Mouse (Mus musculus) E14TG2a.4 (cell line): Measurements from ENCODE around the gene Nlk.

ENCODE experiments used
- H3K27me3 ChIP-seq: 2 replicates; pipeline ENCODE4 v1.6.1; 2014; ENCODE audit warnings: low read length, control low read depth; ENCODE audit not compliant: insufficient read depth
- H3K36me3 ChIP-seq: 2 replicates; pipeline ENCODE4 v1.6.1; 2014; ENCODE audit warnings: low read length, control low read depth; ENCODE audit not compliant: insufficient read depth
- H3K4me1 ChIP-seq: replicated peaks from 2 replicates; pipeline ENCODE4 v1.6.1; 2014; ENCODE audit warnings: low read depth, low read length, control low read depth
- H3K4me3 ChIP-seq: replicated peaks from 2 replicates; pipeline ENCODE4 v1.5.1; 2014; ENCODE audit warnings: mild to moderate bottlenecking, low read length
- H3K9me3 ChIP-seq: 2 replicates; pipeline ENCODE4 v1.6.1; 2014; ENCODE audit warnings: low read length, control low read depth
- CTCF ChIP-seq: conservative IDR thresholded peaks from 2 replicates; pipeline ENCODE4 v1.5.1; 2014; ENCODE audit warnings: low read length
- NANOG ChIP-seq: IDR thresholded peaks from 2 replicates; pipeline ENCODE4 v1.6.1; 2014; ENCODE audit warnings: borderline replicate concordance, low read length, mixed read lengths
- POU5F1 ChIP-seq: IDR thresholded peaks from 2 replicates; pipeline ENCODE4 v1.6.1; 2014; ENCODE audit warnings: low read length, borderline replicate concordance

The Nlk gene

DNA sequence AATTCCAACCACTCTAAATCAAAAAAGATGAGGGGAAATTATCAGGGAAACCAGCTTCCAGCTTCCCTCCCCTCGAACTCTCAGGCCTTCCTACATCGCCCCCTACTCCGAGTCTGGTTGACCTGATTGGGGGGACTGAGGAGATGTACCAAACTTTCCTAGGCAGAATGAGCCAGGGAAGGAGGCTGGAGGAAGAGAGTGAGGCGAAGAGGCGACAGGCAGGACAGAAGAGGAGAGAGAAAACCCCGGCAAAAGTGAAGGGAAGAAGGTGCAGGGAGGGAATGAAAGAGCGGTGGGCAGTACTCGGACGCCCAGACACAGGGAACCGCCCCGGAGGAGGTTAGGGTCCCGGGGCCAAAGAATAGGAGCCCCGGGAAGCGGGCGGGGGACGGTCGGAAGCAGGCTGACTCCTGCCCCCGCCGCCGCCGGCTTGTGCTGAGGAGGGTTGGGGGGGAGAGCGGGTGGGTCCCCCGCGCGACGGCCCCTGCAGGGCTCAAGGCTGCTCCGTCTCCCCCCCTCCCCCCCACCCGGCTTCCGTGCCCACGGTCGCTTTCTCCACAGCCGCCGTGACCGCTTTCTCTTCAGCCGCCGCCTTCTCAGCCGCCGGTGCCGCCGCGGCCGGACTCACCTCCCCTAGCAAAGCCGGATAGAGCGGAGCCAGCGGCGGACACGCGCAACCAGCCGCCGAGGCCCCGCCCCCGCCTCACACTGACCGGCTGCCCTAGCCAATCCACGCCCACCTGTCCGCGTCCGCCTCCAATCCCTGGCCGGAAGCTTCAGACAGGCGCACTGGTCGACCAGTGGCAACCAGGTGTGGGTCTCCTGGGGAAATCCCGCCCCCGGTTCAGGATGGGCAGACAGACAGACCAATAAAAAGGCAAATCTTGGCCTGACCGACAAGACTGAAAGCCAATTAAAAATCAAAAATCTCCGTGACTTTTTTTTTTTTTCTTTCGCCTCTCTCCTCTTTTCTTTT lies at the start of gene Nlk:
Gene Nlk (minus strand): TSS at position 597 of the 976 bp plus-strand sequence.
- H3K4me1 ChIP-seq = peaks cover 34% of the 10 kb centered on the region
- H3K36me3 ChIP-seq = peaks cover 16% of the 10 kb centered on the region
- TF ChIP-seq NANOG = no peak
- no peak for TF ChIP-seq CTCF
- no peak for TF ChIP-seq POU5F1
- H3K4me3 ChIP-seq = peak within 1 kb of the TSS; percentile 93
- H3K9me3 ChIP-seq = no peaks in the 10 kb centered on the region
- H3K27me3 ChIP-seq = peaks cover 1% of the 10 kb centered on the region; the same call in 1 of the 2 replicates

- H3K36me3 ChIP-seq = peaks cover 21% of the 10 kb centered on the region
- no peaks in the 10 kb centered on the region for H3K27me3 ChIP-seq
- TF ChIP-seq CTCF (no peak), NANOG (no peak), POU5F1 (no peak)
These were observed 49.1 kb upstream of the Nlk start for GRCm38 (mm10) chr11:78746264-78746663.

DNA sequence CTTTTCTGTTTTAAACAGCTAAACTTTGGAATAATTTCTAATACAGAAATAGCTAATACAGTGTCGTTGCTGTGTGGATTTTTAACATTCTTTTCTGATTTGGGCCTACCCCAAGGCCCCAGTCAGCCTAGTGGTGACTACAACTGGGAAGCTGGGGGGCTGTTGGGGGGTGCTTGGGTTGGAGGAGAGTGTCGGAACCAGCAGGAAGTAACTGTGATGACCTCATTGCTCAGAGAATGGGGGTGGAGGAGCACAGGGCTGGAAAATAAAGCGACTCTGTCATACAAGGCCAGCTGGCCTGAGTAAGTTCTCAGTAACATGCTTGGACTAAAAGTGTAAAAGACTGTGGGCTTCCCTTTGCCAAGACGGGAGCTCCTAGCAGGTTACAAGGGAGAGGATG lies 48.3 kb upstream of the Nlk start:
- no peaks in the 10 kb centered on the region for H3K27me3 ChIP-seq
- no peak overlapping the region for H3K4me3 ChIP-seq
- no peaks in the 10 kb centered on the region for H3K9me3 ChIP-seq
- TF ChIP-seq NANOG = no peak
- no peak for TF ChIP-seq POU5F1
- no peak for TF ChIP-seq CTCF
- H3K4me1 ChIP-seq = peaks cover 13% of the 10 kb centered on the region
- H3K36me3 ChIP-seq = peaks cover 21% of the 10 kb centered on the region

More at GRCm38 (mm10) chr11:78746264-78746663, 49.1 kb upstream of the Nlk start:
- Histone ChIP-seq H3K9me3 (no peaks in the 10 kb centered on the region), H3K4me3 (no peak overlapping the region), H3K4me1 (peaks cover 16% of the 10 kb centered on the region)

DNA sequence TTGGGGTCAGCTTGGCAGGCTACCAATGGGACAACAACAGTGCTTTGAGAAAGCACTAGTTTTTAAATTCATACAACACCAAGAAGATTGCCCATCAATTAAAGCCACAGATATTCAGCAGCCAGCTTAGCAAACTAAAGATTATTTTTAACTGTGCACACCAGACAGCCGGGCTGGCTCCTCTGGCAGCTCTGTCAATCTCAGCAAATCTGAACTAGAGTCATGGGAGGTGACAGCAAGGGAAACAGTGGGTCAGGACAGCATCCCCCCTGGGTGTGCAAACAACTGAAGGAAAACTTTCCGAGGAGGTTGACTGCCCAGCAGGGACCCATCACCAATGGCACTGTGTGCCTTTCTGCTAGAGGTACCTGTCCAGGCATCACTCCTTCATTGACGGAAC lies 45.3 kb upstream of the Nlk start:
- H3K36me3 ChIP-seq = no peaks in the 10 kb centered on the region
- H3K9me3 ChIP-seq = no peaks in the 10 kb centered on the region
- H3K4me3 ChIP-seq = no peak overlapping the region
- TF ChIP-seq NANOG = no peak
- TF ChIP-seq CTCF = no peak
- TF ChIP-seq POU5F1 = no peak
- no peaks in the 10 kb centered on the region for H3K27me3 ChIP-seq
- H3K4me1 ChIP-seq = peaks cover 3% of the 10 kb centered on the region; the same call in 1 of the 2 replicates

- Histone ChIP-seq H3K4me3 (no peak overlapping the region), H3K27me3 (no peaks in the 10 kb centered on the region), H3K9me3 (no peaks in the 10 kb centered on the region), H3K4me1 (peaks cover 3% of the 10 kb centered on the region; the same call in 1 of the 2 replicates), H3K36me3 (no peaks in the 10 kb centered on the region)
- TF ChIP-seq NANOG (no peak), POU5F1 (no peak), CTCF (no peak)
These were observed 44.8 kb upstream of the Nlk start for GRCm38 (mm10) chr11:78741958-78742357.

- H3K27me3 ChIP-seq = no peaks in the 10 kb centered on the region
- H3K36me3 ChIP-seq = no peaks in the 10 kb centered on the region
- H3K9me3 ChIP-seq = no peaks in the 10 kb centered on the region
- TF ChIP-seq POU5F1 (no peak), CTCF (no peak), NANOG (no peak)
- peaks cover 3% of the 10 kb centered on the region; the same call in 1 of the 2 replicates for H3K4me1 ChIP-seq
- no peak overlapping the region for H3K4me3 ChIP-seq
These were observed 42.2 kb upstream of the Nlk start for GRCm38 (mm10) chr11:78739361-78739760.

DNA sequence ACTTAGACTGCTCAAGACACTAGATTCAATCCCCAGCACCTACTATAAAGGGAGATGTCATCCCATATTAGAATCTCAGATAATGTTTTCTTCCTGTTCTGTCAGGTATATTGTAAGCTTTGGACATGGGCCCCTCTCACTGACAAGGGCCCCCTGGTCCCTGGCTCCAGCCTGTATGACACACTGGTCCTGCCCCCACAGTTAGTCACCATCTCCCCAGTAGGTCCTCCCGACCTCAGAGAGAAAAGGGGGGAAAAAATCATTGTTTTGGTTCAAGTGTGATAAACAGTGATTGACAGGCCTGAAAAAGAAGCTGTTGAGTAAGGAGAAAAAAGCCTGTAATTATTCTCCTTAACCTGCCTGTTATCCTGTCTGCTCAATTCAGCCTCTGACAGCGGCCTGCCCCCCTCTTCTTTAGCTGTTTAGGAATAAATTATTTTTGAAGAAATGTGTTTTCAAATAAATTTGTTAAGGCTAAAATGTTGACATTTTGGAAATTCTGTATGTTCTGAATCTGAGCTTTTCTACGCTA lies 39.8 kb upstream of the Nlk start:
- Histone ChIP-seq H3K4me1 (no peaks in the 10 kb centered on the region; the same call in 1 of the 2 replicates), H3K9me3 (no peaks in the 10 kb centered on the region), H3K4me3 (no peak overlapping the region), H3K36me3 (no peaks in the 10 kb centered on the region), H3K27me3 (no peaks in the 10 kb centered on the region)
- TF ChIP-seq NANOG (no peak), CTCF (no peak), POU5F1 (no peak)

DNA sequence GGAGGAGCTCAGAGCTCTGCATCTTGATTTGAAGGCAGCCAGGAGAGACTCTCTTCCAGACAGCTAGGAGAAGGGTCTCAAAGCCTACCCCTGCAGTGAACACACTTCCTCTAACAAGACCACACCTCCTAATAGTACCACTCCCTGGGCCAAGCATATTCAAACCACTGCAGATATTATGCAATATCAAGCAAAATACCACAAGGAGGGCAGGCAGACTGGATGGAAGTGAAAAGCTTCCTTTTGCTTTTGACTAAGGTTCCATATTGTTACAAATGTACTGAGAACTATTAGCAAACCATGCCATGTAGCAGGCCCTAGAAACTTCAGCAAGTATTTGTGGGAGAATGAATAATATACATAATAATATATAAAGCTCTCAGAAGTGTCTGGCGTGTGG lies 38.0 kb upstream of the Nlk start:
- Histone ChIP-seq H3K4me3 (no peak overlapping the region), H3K27me3 (no peaks in the 10 kb centered on the region), H3K36me3 (no peaks in the 10 kb centered on the region), H3K4me1 (no peaks in the 10 kb centered on the region), H3K9me3 (no peaks in the 10 kb centered on the region)
- no peak for TF ChIP-seq NANOG
- no peak for TF ChIP-seq CTCF
- TF ChIP-seq POU5F1 = no peak
